Mouse (Mus musculus) neural tube, embryonic 11.5 days (tissue): ENCODE results near the gene Ada. TPM values are rescaled to one million over a fixed set of nuclear protein-coding genes. Genes with fewer than 3 reads are reported as not detected.

Experiments used
- ATAC-seq: fragments of 200-750 bp; cut with Nextera tagmentation; 2 replicates; pipeline ENCODE4 v1.8.0; 2017; ENCODE audit warnings: moderate number of reproducible peaks, mild to moderate bottlenecking, moderate TSS enrichment, moderate library complexity; ENCODE audit not compliant: insufficient read depth, low FRiP score, low TSS enrichment
- DNase-seq: peaks from one replicate; pipeline ENCODE4 v3.0.0-alpha.2; 2015; ENCODE audit warnings: low spot score
- H3K27ac ChIP-seq: fragments of 300-500 bp; sonication (generic); 2 replicates; pipeline ENCODE4 v1.5.1; 2014; ENCODE audit warnings: low read depth, mild to moderate bottlenecking, low read length
- H3K27me3 ChIP-seq: fragments of 300-500 bp; sonication (generic); 2 replicates; pipeline ENCODE4 v1.6.1; 2014; ENCODE audit warnings: mild to moderate bottlenecking, low read length, mixed read lengths; ENCODE audit not compliant: control insufficient read depth, insufficient read depth
- H3K36me3 ChIP-seq: fragments of 300-500 bp; sonication (generic); 2 replicates; pipeline ENCODE4 v1.6.1; 2014; ENCODE audit warnings: mild to moderate bottlenecking, low read length, moderate library complexity, mixed read lengths; ENCODE audit not compliant: control insufficient read depth, insufficient read depth
- H3K4me1 ChIP-seq: fragments of 300-500 bp; sonication (generic); 2 replicates; pipeline ENCODE4 v1.6.1; 2014; ENCODE audit warnings: low read length, mixed read lengths; ENCODE audit not compliant: control insufficient read depth, insufficient read depth
- H3K4me2 ChIP-seq: fragments of 300-500 bp; sonication (generic); 2 replicates; pipeline ENCODE4 v1.6.1; 2014; ENCODE audit warnings: low read depth, mild to moderate bottlenecking, moderate library complexity
- H3K4me3 ChIP-seq: fragments of 300-500 bp; sonication (generic); 2 replicates; pipeline ENCODE4 v1.5.1; 2014; ENCODE audit warnings: low read depth, low read length
- H3K9ac ChIP-seq: fragments of 300-500 bp; sonication (generic); 2 replicates; pipeline ENCODE4 v1.6.1; 2014; ENCODE audit warnings: mild to moderate bottlenecking, low read length
- H3K9me3 ChIP-seq: fragments of 300-500 bp; sonication (generic); 2 replicates; pipeline ENCODE4 v1.6.1; 2016; ENCODE audit warnings: low read length; ENCODE audit not compliant: control insufficient read depth
- WGBS: fragments of 180-500 bp; shearing (Covaris S2); extraction: QIAGEN DNeasy Blood & Tissue Kit; methylation state at CpG from one replicate; pipeline ENCODE4 v1.1.7; 2014; 5-methylcytosine and 5-hydroxymethylcytosine counted together
- polyA plus RNA-seq: library from polyadenylated mRNA; unstranded; fragments of >200 nt; fragmentation: Nextera tagmentation; extraction: Ambion mirVana; gene quantifications from 2 replicates; pipeline ENCODE4 v1.2.1, GENCODE M21; 2014

Ada gene
- polyA plus RNA-seq = 5.1 and 8.6 TPM in 2 replicates

DNA sequence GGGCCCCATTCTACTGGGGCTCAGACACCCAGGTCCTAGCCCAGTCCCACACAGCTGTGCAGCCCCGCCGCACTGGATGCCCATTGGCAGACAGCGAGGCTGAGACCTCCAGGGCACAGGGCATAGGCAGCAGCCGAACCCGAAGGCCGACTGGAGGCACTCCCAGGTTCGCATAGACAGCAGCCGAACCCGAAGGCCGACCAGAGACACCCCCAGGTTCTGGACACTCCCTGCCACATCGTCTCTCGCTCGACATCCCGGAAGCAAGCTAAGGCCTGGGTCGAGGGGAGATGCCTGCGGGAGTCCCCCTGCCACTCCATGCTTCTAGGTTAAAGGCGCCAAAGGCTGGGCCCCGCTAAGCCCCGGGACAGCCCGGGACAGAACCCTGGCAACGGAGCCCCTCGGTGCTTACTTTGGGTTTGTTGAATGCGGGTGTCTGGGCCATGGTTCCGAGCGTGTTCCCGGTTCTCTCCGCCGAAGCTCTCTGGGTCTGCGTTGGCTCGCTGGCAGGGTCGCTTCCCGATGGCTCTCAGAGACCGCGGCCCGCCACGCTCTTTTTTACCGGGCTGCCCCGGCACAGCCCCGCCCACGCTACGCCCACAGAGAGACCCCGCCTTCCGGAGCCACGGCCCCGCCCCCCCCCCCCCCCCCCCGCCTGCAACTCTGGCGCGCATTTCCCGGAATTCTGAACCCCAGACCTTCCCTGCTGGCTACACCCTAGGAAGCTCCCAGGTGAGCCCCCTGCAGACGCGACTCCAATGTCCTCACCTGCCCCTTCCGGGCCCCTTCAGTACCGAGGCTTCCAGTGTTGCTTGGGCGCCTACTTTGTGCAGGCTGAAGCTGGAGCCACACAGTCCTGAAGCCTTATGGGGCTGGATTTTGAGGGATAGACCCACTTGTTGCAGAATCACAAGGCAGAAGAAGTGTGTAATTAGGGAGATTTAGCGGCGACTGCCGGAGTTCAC is at the start of gene Ada:
Gene Ada, minus strand, starts transcription at position 593 of the 965 bp plus-strand sequence.
- peak; percentile 59 for DNase-seq
- Histone ChIP-seq H3K36me3 (no peaks in the 10 kb centered on the region), H3K27me3 (no peaks in the 10 kb centered on the region; the same call in 1 of the 2 replicates), H3K9ac (peak within 1 kb of the TSS; percentile 65), H3K9me3 (no peaks in the 10 kb centered on the region), H3K4me1 (peaks cover 8% of the 10 kb centered on the region), H3K27ac (no peak within 1 kb of the TSS), H3K4me3 (peak within 1 kb of the TSS; percentile 49), H3K4me2 (peak within 1 kb of the TSS; percentile 92)
- WGBS = under 1% methylated on average over 51 of the region's 57 CpGs
- peak; percentile 83 for ATAC-seq

DNA sequence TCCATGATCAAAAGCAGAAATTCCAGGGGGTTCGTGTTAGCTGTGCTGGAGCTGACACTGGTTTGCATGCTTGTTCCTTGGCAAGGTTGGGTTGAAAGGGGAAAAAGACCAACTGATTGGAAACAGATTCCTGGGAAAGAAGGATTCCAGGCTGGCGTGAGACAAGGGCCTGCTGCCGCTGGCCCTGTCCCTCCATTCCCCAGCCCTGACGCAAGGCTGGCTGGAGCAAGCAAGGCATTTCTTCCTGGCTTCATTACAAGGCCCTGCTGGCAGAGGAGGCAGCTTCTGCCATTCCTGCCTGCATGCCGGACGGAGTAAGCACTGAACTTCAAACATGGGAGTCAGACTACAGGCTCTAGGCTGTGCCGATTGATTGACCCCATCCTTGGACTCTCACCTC is 48.4 kb upstream of the Ada start:
- Histone ChIP-seq H3K4me2 (no peak overlapping the region), H3K27ac (no peak overlapping the region), H3K36me3 (no peaks in the 10 kb centered on the region), H3K4me3 (no peak overlapping the region), H3K9me3 (no peaks in the 10 kb centered on the region), H3K9ac (no peak overlapping the region), H3K4me1 (no peaks in the 10 kb centered on the region), H3K27me3 (no peaks in the 10 kb centered on the region)
- DNase-seq (no peak), ATAC-seq (no peak)
- 76% methylated on average over 7 of the region's 7 CpGs for WGBS

DNA sequence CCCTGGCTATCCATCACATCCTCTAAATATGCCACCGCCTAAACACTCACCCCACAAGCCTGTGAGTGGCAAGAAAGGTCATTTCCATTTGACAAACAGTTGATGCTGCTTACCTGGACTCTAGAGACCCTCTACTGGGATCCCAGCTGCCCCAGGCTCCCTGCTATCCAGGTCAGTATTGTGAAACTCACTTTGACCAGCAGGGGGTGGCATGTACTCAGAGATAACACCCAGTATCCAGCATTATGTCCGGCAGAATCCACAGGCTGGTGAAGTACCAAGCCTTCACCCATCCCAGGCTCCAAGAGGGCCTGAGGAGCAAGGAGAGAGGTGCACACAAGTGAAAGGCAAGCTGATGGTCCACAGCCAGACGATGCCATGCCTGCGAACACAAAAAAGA is 38.4 kb upstream of the Ada start:
- Histone ChIP-seq H3K4me2 (no peak overlapping the region), H3K9ac (no peak overlapping the region), H3K27me3 (no peaks in the 10 kb centered on the region), H3K36me3 (no peaks in the 10 kb centered on the region), H3K9me3 (no peaks in the 10 kb centered on the region), H3K4me3 (no peak overlapping the region), H3K4me1 (no peaks in the 10 kb centered on the region), H3K27ac (no peak overlapping the region)
- ATAC-seq (no peak), DNase-seq (peak; percentile 56)
- WGBS = 84% methylated on average over 4 of the region's 4 CpGs

DNA sequence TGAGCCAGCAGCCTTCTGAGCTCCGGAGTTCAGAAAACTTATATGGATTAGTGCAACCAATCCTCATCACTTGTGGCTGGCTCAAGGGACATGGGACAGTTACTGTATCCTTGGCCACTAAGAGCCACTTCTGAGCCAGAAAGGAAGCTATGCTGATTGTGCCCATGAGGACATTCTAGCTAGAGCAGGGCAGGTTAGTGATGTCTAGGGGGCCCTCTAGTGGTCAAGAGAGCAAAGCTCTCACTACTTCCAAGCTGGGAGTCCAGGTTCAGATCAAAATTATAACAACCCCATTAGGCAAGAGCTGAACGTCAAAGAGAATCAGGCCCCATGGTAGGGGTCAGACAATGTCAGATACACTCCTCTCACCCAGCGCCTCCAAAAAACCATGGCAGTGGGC is 37.7 kb upstream of the Ada start:
- no peak; the same call in 1 of the 2 replicates for ATAC-seq
- WGBS = 51% methylated on average over 3 of the region's 3 CpGs

DNA sequence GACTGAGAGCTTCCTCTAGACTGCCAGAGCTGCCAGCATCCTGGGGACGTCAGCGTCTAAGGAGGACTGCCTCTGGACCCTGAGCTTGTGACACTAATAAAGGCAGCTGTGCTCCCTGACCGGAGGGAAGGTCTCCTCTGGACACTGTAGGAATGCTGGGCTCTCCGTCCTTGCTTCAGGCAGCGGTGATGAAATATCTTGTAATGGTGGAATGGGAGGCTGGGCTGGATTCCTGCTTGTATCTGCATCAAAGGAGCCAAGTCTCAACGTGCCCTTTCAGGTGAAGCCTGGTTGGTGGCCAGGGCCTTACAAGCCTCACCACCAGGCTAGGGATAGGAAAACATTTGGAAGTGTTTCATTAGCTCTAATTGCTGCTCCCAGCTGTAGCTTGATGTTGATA is 37.0 kb upstream of the Ada start:
- WGBS = 85% methylated on average over 6 of the region's 6 CpGs
- Histone ChIP-seq H3K9me3 (no peaks in the 10 kb centered on the region), H3K36me3 (no peaks in the 10 kb centered on the region), H3K27me3 (no peaks in the 10 kb centered on the region), H3K27ac (no peak overlapping the region), H3K4me1 (no peaks in the 10 kb centered on the region), H3K9ac (no peak overlapping the region), H3K4me2 (no peak overlapping the region), H3K4me3 (no peak overlapping the region)
- DNase-seq = no peak
- ATAC-seq = no peak

More for the DNA sequence above, 37.7 kb upstream of the Ada start:
- peak; percentile 57 for DNase-seq
- H3K9me3 ChIP-seq = no peaks in the 10 kb centered on the region
- no peaks in the 10 kb centered on the region for H3K4me1 ChIP-seq
- no peak overlapping the region for H3K9ac ChIP-seq
- H3K36me3 ChIP-seq = no peaks in the 10 kb centered on the region
- H3K27me3 ChIP-seq = no peaks in the 10 kb centered on the region
- no peak overlapping the region for H3K27ac ChIP-seq
- no peak overlapping the region for H3K4me2 ChIP-seq
- H3K4me3 ChIP-seq = no peak overlapping the region

DNA sequence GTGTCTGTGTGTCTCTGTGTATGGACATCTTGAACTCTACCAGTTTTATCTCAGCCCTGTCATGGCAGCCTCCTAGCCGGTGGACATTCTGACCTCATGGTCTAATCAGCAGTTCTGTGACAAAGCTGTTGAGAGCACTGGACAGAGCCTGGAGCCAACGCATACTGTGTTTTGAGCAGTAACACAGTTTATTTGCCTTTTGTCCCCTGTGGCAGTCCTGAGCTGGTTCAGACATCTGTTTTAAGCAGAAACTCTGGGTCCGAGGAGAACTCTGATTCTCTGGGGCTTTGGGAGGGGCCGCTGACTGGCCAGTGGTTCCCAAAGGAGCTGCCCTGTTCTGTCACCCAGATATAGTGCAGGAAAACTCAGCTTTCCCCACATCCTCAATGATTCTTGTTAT is 33.9 kb upstream of the Ada start:
- DNase-seq = no peak
- Histone ChIP-seq H3K27ac (no peak overlapping the region), H3K27me3 (no peaks in the 10 kb centered on the region), H3K9me3 (no peaks in the 10 kb centered on the region), H3K4me3 (no peak overlapping the region), H3K36me3 (no peaks in the 10 kb centered on the region), H3K4me1 (no peaks in the 10 kb centered on the region), H3K9ac (no peak overlapping the region), H3K4me2 (no peak overlapping the region)
- ATAC-seq = no peak
- 64% methylated on average over 4 of the region's 4 CpGs for WGBS

DNA sequence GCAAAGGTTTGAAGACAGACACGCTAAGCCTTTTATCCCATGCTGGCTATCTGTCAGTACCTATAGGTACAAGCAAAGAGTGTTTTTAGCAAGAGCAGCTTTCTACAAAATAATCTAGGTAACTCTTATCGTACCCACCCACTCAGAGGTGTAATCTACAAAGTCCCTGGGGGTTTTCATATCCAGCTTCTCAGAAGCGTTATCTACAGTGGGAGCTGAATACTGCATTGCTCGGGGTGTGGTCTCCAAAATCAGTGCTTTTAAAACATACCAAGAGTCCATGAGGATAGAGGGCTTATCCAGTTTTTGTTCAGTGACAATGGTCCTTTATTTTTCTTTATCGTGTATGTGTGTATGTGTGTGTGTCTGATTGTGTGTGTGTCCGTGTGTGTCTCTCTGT is 33.3 kb upstream of the Ada start:
- Histone ChIP-seq H3K27ac (no peak overlapping the region), H3K9me3 (no peaks in the 10 kb centered on the region), H3K9ac (no peak overlapping the region), H3K4me3 (no peak overlapping the region), H3K36me3 (no peaks in the 10 kb centered on the region), H3K27me3 (no peaks in the 10 kb centered on the region), H3K4me2 (no peak overlapping the region), H3K4me1 (no peaks in the 10 kb centered on the region)
- no peak for DNase-seq
- WGBS = 90% methylated on average over 6 of the region's 6 CpGs
- no peak for ATAC-seq

DNA sequence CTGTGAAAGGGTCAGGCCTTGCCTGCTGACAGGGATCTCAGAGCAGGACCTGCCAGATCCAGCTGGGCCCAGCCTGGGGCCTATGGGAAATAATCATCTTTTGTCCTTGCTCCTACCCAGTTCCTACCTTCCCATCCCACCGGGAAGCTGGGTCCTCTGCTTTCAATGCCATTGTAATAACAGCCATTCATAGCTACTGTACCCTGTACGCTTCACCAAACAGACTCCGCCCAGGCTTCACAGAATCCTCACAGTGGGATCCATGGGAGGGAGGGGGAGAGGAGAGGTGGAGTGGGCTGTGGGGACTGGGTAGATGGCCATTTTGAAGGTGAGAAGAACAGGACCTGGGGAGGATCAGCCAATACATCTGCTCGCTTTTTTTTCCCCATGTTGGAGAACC is 28.9 kb upstream of the Ada start:
- no peaks in the 10 kb centered on the region for H3K27me3 ChIP-seq
- ATAC-seq = no peak
- WGBS = 73% methylated on average over 4 of the region's 4 CpGs

DNA sequence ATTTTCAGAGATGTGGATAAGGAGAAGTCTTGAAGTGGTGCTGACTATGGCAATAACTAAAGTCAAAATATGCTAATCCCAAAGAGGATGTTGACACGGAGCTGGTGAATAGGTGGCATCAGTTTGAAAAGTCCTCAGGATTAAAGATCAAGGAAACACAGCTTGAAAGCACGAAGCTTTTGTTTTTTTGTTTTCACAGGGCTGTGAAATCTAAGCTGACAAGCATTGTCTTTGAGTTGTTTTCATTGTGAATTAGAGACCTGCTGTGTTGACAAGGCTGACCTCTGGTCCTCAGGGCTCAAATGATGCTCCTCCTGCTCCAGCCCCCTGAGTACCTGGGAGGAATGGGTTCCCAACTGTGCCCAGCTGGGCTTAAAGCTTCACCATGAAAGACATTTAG is 27.0 kb upstream of the Ada start:
- H3K27me3 ChIP-seq = no peaks in the 10 kb centered on the region
- WGBS = 2% methylated on average over 2 of the region's 2 CpGs
- DNase-seq = no peak

More for the DNA sequence above, 28.9 kb upstream of the Ada start:
- Histone ChIP-seq H3K9ac (no peak overlapping the region), H3K36me3 (no peaks in the 10 kb centered on the region), H3K4me1 (no peaks in the 10 kb centered on the region), H3K27ac (no peak overlapping the region), H3K9me3 (no peaks in the 10 kb centered on the region), H3K4me2 (no peak overlapping the region), H3K4me3 (no peak overlapping the region)
- no peak for DNase-seq

More for the DNA sequence above, 27.0 kb upstream of the Ada start:
- Histone ChIP-seq H3K4me3 (no peak overlapping the region), H3K4me2 (no peak overlapping the region), H3K4me1 (no peaks in the 10 kb centered on the region), H3K27ac (no peak overlapping the region), H3K9ac (no peak overlapping the region), H3K36me3 (no peaks in the 10 kb centered on the region), H3K9me3 (no peaks in the 10 kb centered on the region)
- no peak for ATAC-seq
